Mouse (Mus musculus): ENCODE measurements around the gene Spats2. TPM values are rescaled to one million over a fixed set of nuclear protein-coding genes. Genes with fewer than 3 reads are reported as not detected.

Spats2 gene
- polyA plus RNA-seq, 1 experiment from 2014 or later: 68.5 TPM

- H3K4me1 ChIP-seq (ENCODE audit: control insufficient read depth, insufficient read depth, low read length): no peaks in the 10 kb centered on the region
- WGBS: 87% methylated on average over 7 of the region's 7 CpGs
- H3K36me3 ChIP-seq (replicated peaks; ENCODE audit: control insufficient read depth, insufficient read depth, low read depth, low read length): no peaks in the 10 kb centered on the region
- no peak overlapping the region for H3K9ac ChIP-seq (replicated peaks; ENCODE audit: low read length)
- H3K4me2 ChIP-seq (ENCODE audit: low read depth, low read length): no peak overlapping the region
- no peak for ATAC-seq (replicated peaks; ENCODE audit: insufficient number of reproducible peaks, low FRiP score, low TSS enrichment, low read depth)
- no peaks in the 10 kb centered on the region for H3K27me3 ChIP-seq (ENCODE audit: control insufficient read depth, insufficient read depth, low read length)
- no peak overlapping the region for H3K27ac ChIP-seq (replicated peaks; ENCODE audit: low read depth, low read length)
- no peaks in the 10 kb centered on the region for H3K9me3 ChIP-seq (replicated peaks; ENCODE audit: control insufficient read depth, low read length)
- DNase-seq (ENCODE audit: low spot score): no peak
- no peak overlapping the region for H3K4me3 ChIP-seq (ENCODE audit: low read depth, low read length)
Observed at GRCm38 (mm10) chr15:99115065-99115423, 10.7 kb upstream of the Spats2 start.

- H3K36me3 ChIP-seq (replicated peaks; ENCODE audit: control insufficient read depth, insufficient read depth, low read depth, low read length): no peaks in the 10 kb centered on the region
- H3K9me3 ChIP-seq (replicated peaks; ENCODE audit: control insufficient read depth, low read length): no peaks in the 10 kb centered on the region
- H3K27me3 ChIP-seq (ENCODE audit: control insufficient read depth, insufficient read depth, low read length): no peaks in the 10 kb centered on the region
- no peak for DNase-seq (ENCODE audit: low spot score)
- WGBS: 55% methylated on average over 11 of the region's 11 CpGs
- H3K4me3 ChIP-seq (ENCODE audit: low read depth, low read length): no peak overlapping the region
- no peak for ATAC-seq (replicated peaks; ENCODE audit: insufficient number of reproducible peaks, low FRiP score, low TSS enrichment, low read depth)
- no peaks in the 10 kb centered on the region for H3K4me1 ChIP-seq (ENCODE audit: control insufficient read depth, insufficient read depth, low read length)
- no peak overlapping the region for H3K9ac ChIP-seq (replicated peaks; ENCODE audit: low read length)
- no peak overlapping the region for H3K27ac ChIP-seq (replicated peaks; ENCODE audit: low read depth, low read length)
- no peak overlapping the region for H3K4me2 ChIP-seq (ENCODE audit: low read depth, low read length)
Observed at GRCm38 (mm10) chr15:99116539-99116938, 9.2 kb upstream of the Spats2 start.

- 7% methylated on average over 11 of the region's 11 CpGs for WGBS
- Histone ChIP-seq H3K4me3 (ENCODE audit: low read depth, low read length) (no peak overlapping the region), H3K9ac (replicated peaks; ENCODE audit: low read length) (peak overlapping the region; percentile 34; the same call in 1 of the 2 replicates), H3K36me3 (replicated peaks; ENCODE audit: control insufficient read depth, insufficient read depth, low read depth, low read length) (no peaks in the 10 kb centered on the region), H3K27me3 (ENCODE audit: control insufficient read depth, insufficient read depth, low read length) (no peaks in the 10 kb centered on the region), H3K4me1 (ENCODE audit: control insufficient read depth, insufficient read depth, low read length) (no peaks in the 10 kb centered on the region), H3K9me3 (replicated peaks; ENCODE audit: control insufficient read depth, low read length) (no peaks in the 10 kb centered on the region), H3K4me2 (ENCODE audit: low read depth, low read length) (no peak overlapping the region), H3K27ac (replicated peaks; ENCODE audit: low read depth, low read length) (no peak overlapping the region)
- ATAC-seq (replicated peaks; ENCODE audit: insufficient number of reproducible peaks, low FRiP score, low TSS enrichment, low read depth) (no peak), DNase-seq (ENCODE audit: low spot score) (no peak)
Observed at GRCm38 (mm10) chr15:99120814-99121213, 4.9 kb upstream of the Spats2 start.

GRCm38 (mm10) chr15:99122642-99123041 is 3.1 kb upstream of the Spats2 start:
- ATAC-seq (replicated peaks; ENCODE audit: insufficient number of reproducible peaks, low FRiP score, low TSS enrichment, low read depth): no peak
- no peak for DNase-seq (ENCODE audit: low spot score)
- no peaks in the 10 kb centered on the region for H3K4me1 ChIP-seq (ENCODE audit: control insufficient read depth, insufficient read depth, low read length)
- no peak overlapping the region for H3K27ac ChIP-seq (replicated peaks; ENCODE audit: low read depth, low read length)
- H3K4me3 ChIP-seq (ENCODE audit: low read depth, low read length): no peak overlapping the region
- no peak overlapping the region for H3K4me2 ChIP-seq (ENCODE audit: low read depth, low read length)
- no peak overlapping the region for H3K9ac ChIP-seq (replicated peaks; ENCODE audit: low read length)
- 80% methylated on average over 2 of the region's 2 CpGs for WGBS
- H3K27me3 ChIP-seq (ENCODE audit: control insufficient read depth, insufficient read depth, low read length): no peaks in the 10 kb centered on the region
- no peaks in the 10 kb centered on the region for H3K36me3 ChIP-seq (replicated peaks; ENCODE audit: control insufficient read depth, insufficient read depth, low read depth, low read length)
- no peaks in the 10 kb centered on the region for H3K9me3 ChIP-seq (replicated peaks; ENCODE audit: control insufficient read depth, low read length)

- H3K9me3 ChIP-seq (replicated peaks; ENCODE audit: control insufficient read depth, low read length): no peaks in the 10 kb centered on the region
- H3K4me2 ChIP-seq (ENCODE audit: low read depth, low read length): peak overlapping the region; percentile 45
- WGBS: under 1% methylated on average over 72 of the region's 115 CpGs
- peaks cover 5% of the 10 kb centered on the region for H3K4me1 ChIP-seq (ENCODE audit: control insufficient read depth, insufficient read depth, low read length)
- peak overlapping the region; percentile 83 for H3K4me3 ChIP-seq (ENCODE audit: low read depth, low read length)
- peak overlapping the region; percentile 89 for H3K27ac ChIP-seq (replicated peaks; ENCODE audit: low read depth, low read length)
- H3K36me3 ChIP-seq (replicated peaks; ENCODE audit: control insufficient read depth, insufficient read depth, low read depth, low read length): no peaks in the 10 kb centered on the region
- DNase-seq (ENCODE audit: low spot score): peak; percentile 96
- H3K9ac ChIP-seq (replicated peaks; ENCODE audit: low read length): peak overlapping the region; percentile 92
- no peaks in the 10 kb centered on the region for H3K27me3 ChIP-seq (ENCODE audit: control insufficient read depth, insufficient read depth, low read length)
- peak; percentile 89 for ATAC-seq (replicated peaks; ENCODE audit: insufficient number of reproducible peaks, low FRiP score, low TSS enrichment, low read depth)
Observed at GRCm38 (mm10) chr15:99126081-99126815, 532 bp downstream of the Spats2 start.

- peak overlapping the region; percentile 89 for H3K27ac ChIP-seq (replicated peaks; ENCODE audit: low read depth, low read length)
- DNase-seq (ENCODE audit: low spot score) (peak; percentile 66), ATAC-seq (replicated peaks; ENCODE audit: insufficient number of reproducible peaks, low FRiP score, low TSS enrichment, low read depth) (no peak; the same call in 1 of the 2 replicates)
- H3K4me3 ChIP-seq (ENCODE audit: low read depth, low read length): peak overlapping the region; percentile 83
- H3K9ac ChIP-seq (replicated peaks; ENCODE audit: low read length): peak overlapping the region; percentile 92
- H3K27me3 ChIP-seq (ENCODE audit: control insufficient read depth, insufficient read depth, low read length): no peaks in the 10 kb centered on the region
- no peaks in the 10 kb centered on the region for H3K36me3 ChIP-seq (replicated peaks; ENCODE audit: control insufficient read depth, insufficient read depth, low read depth, low read length)
- under 1% methylated on average over 31 of the region's 35 CpGs for WGBS
- H3K4me1 ChIP-seq (ENCODE audit: control insufficient read depth, insufficient read depth, low read length): peaks cover 5% of the 10 kb centered on the region
- no peaks in the 10 kb centered on the region for H3K9me3 ChIP-seq (replicated peaks; ENCODE audit: control insufficient read depth, low read length)
- H3K4me2 ChIP-seq (ENCODE audit: low read depth, low read length): peak overlapping the region; percentile 45
Observed at GRCm38 (mm10) chr15:99126816-99127365, 1.2 kb downstream of the Spats2 start.

- H3K9ac ChIP-seq (replicated peaks; ENCODE audit: low read length): peak overlapping the region; percentile 25
- DNase-seq (ENCODE audit: low spot score): no peak
- no peak for ATAC-seq (replicated peaks; ENCODE audit: insufficient number of reproducible peaks, low FRiP score, low TSS enrichment, low read depth)
Observed at GRCm38 (mm10) chr15:99127851-99128522, 2.3 kb downstream of the Spats2 start.

GRCm38 (mm10) chr15:99129441-99129840 is 3.7 kb downstream of the Spats2 start:
- Histone ChIP-seq H3K4me2 (ENCODE audit: low read depth, low read length) (no peak overlapping the region), H3K36me3 (replicated peaks; ENCODE audit: control insufficient read depth, insufficient read depth, low read depth, low read length) (no peaks in the 10 kb centered on the region), H3K27ac (replicated peaks; ENCODE audit: low read depth, low read length) (no peak overlapping the region), H3K9ac (replicated peaks; ENCODE audit: low read length) (no peak overlapping the region), H3K4me3 (ENCODE audit: low read depth, low read length) (no peak overlapping the region), H3K9me3 (replicated peaks; ENCODE audit: control insufficient read depth, low read length) (no peaks in the 10 kb centered on the region), H3K27me3 (ENCODE audit: control insufficient read depth, insufficient read depth, low read length) (no peaks in the 10 kb centered on the region), H3K4me1 (ENCODE audit: control insufficient read depth, insufficient read depth, low read length) (peaks cover 5% of the 10 kb centered on the region)
- DNase-seq (ENCODE audit: low spot score) (no peak), ATAC-seq (replicated peaks; ENCODE audit: insufficient number of reproducible peaks, low FRiP score, low TSS enrichment, low read depth) (no peak)
- WGBS: 45% methylated on average over 11 of the region's 11 CpGs

More at GRCm38 (mm10) chr15:99127851-99128522, 2.3 kb downstream of the Spats2 start:
- no peaks in the 10 kb centered on the region for H3K27me3 ChIP-seq (ENCODE audit: control insufficient read depth, insufficient read depth, low read length)
- peak overlapping the region; percentile 45 for H3K4me2 ChIP-seq (ENCODE audit: low read depth, low read length)
- no peaks in the 10 kb centered on the region for H3K36me3 ChIP-seq (replicated peaks; ENCODE audit: control insufficient read depth, insufficient read depth, low read depth, low read length)
- H3K27ac ChIP-seq (replicated peaks; ENCODE audit: low read depth, low read length): no peak overlapping the region
- H3K4me1 ChIP-seq (ENCODE audit: control insufficient read depth, insufficient read depth, low read length): peaks cover 5% of the 10 kb centered on the region
- no peaks in the 10 kb centered on the region for H3K9me3 ChIP-seq (replicated peaks; ENCODE audit: control insufficient read depth, low read length)
- peak overlapping the region; percentile 83 for H3K4me3 ChIP-seq (ENCODE audit: low read depth, low read length)
- WGBS: 69% methylated on average over 6 of the region's 6 CpGs
